In the genomic region with DNA sequence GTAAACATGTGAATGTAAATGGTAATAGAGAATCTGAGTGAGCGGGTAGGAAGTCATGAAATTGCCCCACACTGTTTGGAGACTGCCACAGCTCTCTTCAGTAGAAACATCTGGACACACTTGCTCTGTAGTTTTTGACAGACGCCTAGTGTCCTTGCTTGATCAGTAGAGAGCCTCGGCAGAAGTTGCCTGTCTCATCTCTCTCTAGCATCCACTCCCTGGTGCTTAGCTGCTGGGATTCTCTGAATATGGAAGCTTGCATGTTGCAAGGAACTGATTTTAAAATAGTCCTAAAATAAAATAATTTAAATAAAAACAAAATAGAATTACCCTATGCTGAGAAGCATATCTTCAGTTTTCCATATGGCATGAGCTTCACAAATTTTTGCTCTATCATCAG, we compare ENCODE assay signal across 28 mouse cellular contexts.
"Had no signal": no experiment of that assay in that cellular context is flagged by ENCODE, and none has a peak within 500 bp of the region (broad histone marks: within the 10 kb centered on the region; RNA-seq: fewer than 3 reads in every experiment).

No protein-coding gene starts in this region.

- H3K4me3 ChIP-seq: embryonic facial prominence, embryonic 10.5 days; embryonic facial prominence, embryonic 12.5 days; embryonic facial prominence, embryonic 13.5 days; embryonic facial prominence, embryonic 15.5 days; erythroblast, embryonic 14.5 days; forebrain, embryonic 10.5 days; forebrain, embryonic 12.5 days; forebrain, embryonic 13.5 days; forebrain, embryonic 15.5 days; gastrocnemius, adult 2 months; heart, adult 2 months had no signal

- ATAC-seq: forebrain, embryonic 13.5 days; forebrain, embryonic 14.5 days; forebrain, embryonic 15.5 days; forebrain, embryonic 16.5 days; forebrain, postnatal 0 days had no signal

- H3K27ac ChIP-seq: embryonic facial prominence, embryonic 10.5 days; embryonic facial prominence, embryonic 12.5 days; embryonic facial prominence, embryonic 13.5 days; embryonic facial prominence, embryonic 15.5 days; forebrain, embryonic 10.5 days; forebrain, embryonic 12.5 days; forebrain, embryonic 13.5 days; forebrain, embryonic 15.5 days; gastrocnemius, adult 2 months; heart, adult 2 months had no signal

- DNase-seq: cerebellum, adult 8-10 months; cerebellum, adult 9-10 months; cerebellum, adult 9-11 months; cerebellum, postnatal 10 days; cerebellum, postnatal 14 days; cerebellum, postnatal 25 days; cerebellum, postnatal 36 days; embryo, embryonic 11 days; forebrain, postnatal 0 days; gastrocnemius, adult 2 months; gastrocnemius, postnatal 10 days; gastrocnemius, postnatal 14 days; gastrocnemius, postnatal 25 days; gastrocnemius, postnatal 36 days; heart, adult 11 months; heart, adult 18-20 months; heart, adult 2 months had no signal
